Mouse (Mus musculus): ENCODE measurements around the gene B430218F22Rik. TPM values are rescaled to one million over a fixed set of nuclear protein-coding genes. Genes with fewer than 3 reads are reported as not detected.
"Not testable (repeated sequence)": the region's sequence is repeated elsewhere in the genome, so short reads cannot be mapped to it uniquely, and the experiment has no call there.

The B430218F22Rik gene
- polyA plus RNA-seq (2014; fragmentation: Nextera tagmentation; extraction: Ambion mirVana): 0.64 and 0.76 TPM in 2 replicates

- ATAC-seq (ENCODE audit: low FRiP score): peak; percentile 99
- DNase-seq (ENCODE audit: low spot score): peak; percentile 98
Measured at GRCm38 (mm10) chr13:118386511-118387447, at the start of gene B430218F22Rik, which contains the start of gene Mrps30. TSS of gene B430218F22Rik (plus strand) at chr13:118386630. TSS of gene Mrps30 (minus strand) at chr13:118387252.

GRCm38 (mm10) chr13:118350257-118350656 lies 36.2 kb upstream of the B430218F22Rik start:
- Histone ChIP-seq H3K4me1 (replicated peaks; ENCODE audit: control insufficient read depth, insufficient read depth, low read length) (no peaks in the 10 kb centered on the region), H3K4me2 (replicated peaks) (no peak overlapping the region), H3K27me3 (ENCODE audit: control insufficient read depth, insufficient read depth, low read length) (no peaks in the 10 kb centered on the region), H3K36me3 (replicated peaks; ENCODE audit: control insufficient read depth, insufficient read depth) (no peaks in the 10 kb centered on the region), H3K9ac (no peak overlapping the region), H3K27ac (no peak overlapping the region), H3K4me3 (replicated peaks; ENCODE audit: low read length) (no peak overlapping the region), H3K9me3 (ENCODE audit: control insufficient read depth, low read length) (no peaks in the 10 kb centered on the region)
- 25% methylated on average over 10 of the region's 10 CpGs for WGBS
- ATAC-seq (ENCODE audit: low FRiP score) (no peak), DNase-seq (ENCODE audit: low spot score) (peak; percentile 82)

More at GRCm38 (mm10) chr13:118386511-118387447, at the start of gene B430218F22Rik, which contains the start of gene Mrps30:
- H3K9me3 ChIP-seq (ENCODE audit: control insufficient read depth, low read length): no peaks in the 10 kb centered on the region
- H3K36me3 ChIP-seq (replicated peaks; ENCODE audit: control insufficient read depth, insufficient read depth): peaks cover 29% of the 10 kb centered on the region
- peak within 1 kb of the TSS; percentile 87 for H3K9ac ChIP-seq
- peaks cover 11% of the 10 kb centered on the region for H3K4me1 ChIP-seq (replicated peaks; ENCODE audit: control insufficient read depth, insufficient read depth, low read length)
- H3K27me3 ChIP-seq (ENCODE audit: control insufficient read depth, insufficient read depth, low read length): no peaks in the 10 kb centered on the region
- H3K4me3 ChIP-seq (replicated peaks; ENCODE audit: low read length): peak within 1 kb of the TSS; percentile 94
- under 1% methylated on average over 93 of the region's 93 CpGs for WGBS
- peak within 1 kb of the TSS; percentile 81 for H3K27ac ChIP-seq
- peak within 1 kb of the TSS; percentile 76 for H3K4me2 ChIP-seq (replicated peaks)

GRCm38 (mm10) chr13:118350870-118351269 lies 35.6 kb upstream of the B430218F22Rik start:
- no peak for ATAC-seq (ENCODE audit: low FRiP score)
- no peaks in the 10 kb centered on the region for H3K4me1 ChIP-seq (replicated peaks; ENCODE audit: control insufficient read depth, insufficient read depth, low read length)
- no peaks in the 10 kb centered on the region for H3K9me3 ChIP-seq (ENCODE audit: control insufficient read depth, low read length)
- no peaks in the 10 kb centered on the region for H3K27me3 ChIP-seq (ENCODE audit: control insufficient read depth, insufficient read depth, low read length)
- 93% methylated on average over 10 of the region's 10 CpGs for WGBS
- no peak overlapping the region for H3K9ac ChIP-seq
- H3K4me2 ChIP-seq (replicated peaks): no peak overlapping the region
- no peaks in the 10 kb centered on the region for H3K36me3 ChIP-seq (replicated peaks; ENCODE audit: control insufficient read depth, insufficient read depth)
- H3K4me3 ChIP-seq (replicated peaks; ENCODE audit: low read length): no peak overlapping the region
- H3K27ac ChIP-seq: no peak overlapping the region
- no peak for DNase-seq (ENCODE audit: low spot score)

GRCm38 (mm10) chr13:118363342-118363741 lies 23.1 kb upstream of the B430218F22Rik start:
- 87% methylated on average over 6 of the region's 6 CpGs for WGBS
- Histone ChIP-seq H3K4me1 (replicated peaks; ENCODE audit: control insufficient read depth, insufficient read depth, low read length) (no peaks in the 10 kb centered on the region), H3K9ac (no peak overlapping the region), H3K4me3 (replicated peaks; ENCODE audit: low read length) (no peak overlapping the region), H3K36me3 (replicated peaks; ENCODE audit: control insufficient read depth, insufficient read depth) (no peaks in the 10 kb centered on the region), H3K27ac (no peak overlapping the region), H3K27me3 (ENCODE audit: control insufficient read depth, insufficient read depth, low read length) (no peaks in the 10 kb centered on the region), H3K4me2 (replicated peaks) (no peak overlapping the region), H3K9me3 (ENCODE audit: control insufficient read depth, low read length) (no peaks in the 10 kb centered on the region)
- no peak for DNase-seq (ENCODE audit: low spot score)
- no peak for ATAC-seq (ENCODE audit: low FRiP score)

GRCm38 (mm10) chr13:118365774-118366173 lies 20.7 kb upstream of the B430218F22Rik start:
- no peaks in the 10 kb centered on the region for H3K27me3 ChIP-seq (ENCODE audit: control insufficient read depth, insufficient read depth, low read length)
- DNase-seq (ENCODE audit: low spot score) (no peak), ATAC-seq (ENCODE audit: low FRiP score) (no peak)
- no peaks in the 10 kb centered on the region for H3K4me1 ChIP-seq (replicated peaks; ENCODE audit: control insufficient read depth, insufficient read depth, low read length)
- no peak overlapping the region for H3K27ac ChIP-seq
- no peaks in the 10 kb centered on the region for H3K36me3 ChIP-seq (replicated peaks; ENCODE audit: control insufficient read depth, insufficient read depth)
- H3K9ac ChIP-seq: no peak overlapping the region
- no peak overlapping the region for H3K4me2 ChIP-seq (replicated peaks)
- H3K4me3 ChIP-seq (replicated peaks; ENCODE audit: low read length): no peak overlapping the region
- H3K9me3 ChIP-seq (ENCODE audit: control insufficient read depth, low read length): no peaks in the 10 kb centered on the region
- WGBS: 78% methylated on average over 1 of the region's 1 CpGs

- WGBS: 94% methylated on average over 4 of the region's 4 CpGs
- H3K4me2 ChIP-seq (replicated peaks): no peak overlapping the region
- H3K36me3 ChIP-seq (replicated peaks; ENCODE audit: control insufficient read depth, insufficient read depth): peaks cover 12% of the 10 kb centered on the region
- ATAC-seq (ENCODE audit: low FRiP score) (no peak), DNase-seq (ENCODE audit: low spot score) (no peak)
- H3K27me3 ChIP-seq (ENCODE audit: control insufficient read depth, insufficient read depth, low read length): no peaks in the 10 kb centered on the region
- no peak overlapping the region for H3K4me3 ChIP-seq (replicated peaks; ENCODE audit: low read length)
- H3K27ac ChIP-seq: no peak overlapping the region
- no peaks in the 10 kb centered on the region for H3K9me3 ChIP-seq (ENCODE audit: control insufficient read depth, low read length)
- no peak overlapping the region for H3K9ac ChIP-seq
- no peaks in the 10 kb centered on the region for H3K4me1 ChIP-seq (replicated peaks; ENCODE audit: control insufficient read depth, insufficient read depth, low read length)
Measured at GRCm38 (mm10) chr13:118372871-118373270, 13.6 kb upstream of the B430218F22Rik start.

- no peak overlapping the region for H3K4me2 ChIP-seq (replicated peaks)
- peaks cover 60% of the 10 kb centered on the region for H3K36me3 ChIP-seq (replicated peaks; ENCODE audit: control insufficient read depth, insufficient read depth)
- H3K27ac ChIP-seq: no peak overlapping the region
- 79% methylated on average over 1 of the region's 1 CpGs for WGBS
- H3K9ac ChIP-seq: no peak overlapping the region
- DNase-seq (ENCODE audit: low spot score) (peak; percentile 82), ATAC-seq (ENCODE audit: low FRiP score) (no peak)
- H3K9me3 ChIP-seq (ENCODE audit: control insufficient read depth, low read length): no peaks in the 10 kb centered on the region
- H3K4me3 ChIP-seq (replicated peaks; ENCODE audit: low read length): no peak overlapping the region
- H3K4me1 ChIP-seq (replicated peaks; ENCODE audit: control insufficient read depth, insufficient read depth, low read length): no peaks in the 10 kb centered on the region
- H3K27me3 ChIP-seq (ENCODE audit: control insufficient read depth, insufficient read depth, low read length): no peaks in the 10 kb centered on the region
Measured at GRCm38 (mm10) chr13:118379155-118379554, 7.3 kb upstream of the B430218F22Rik start.

- WGBS: 86% methylated on average over 10 of the region's 10 CpGs
- no peak overlapping the region for H3K27ac ChIP-seq
- H3K4me1 ChIP-seq (replicated peaks; ENCODE audit: control insufficient read depth, insufficient read depth, low read length): 0 out of 2 replicates have a peak, but pooled peaks cover 1% of the 10 kb centered on the region
- DNase-seq (ENCODE audit: low spot score) (no peak), ATAC-seq (ENCODE audit: low FRiP score) (no peak)
- H3K27me3 ChIP-seq (ENCODE audit: control insufficient read depth, insufficient read depth, low read length): no peaks in the 10 kb centered on the region
- no peak overlapping the region for H3K9ac ChIP-seq
- H3K9me3 ChIP-seq (ENCODE audit: control insufficient read depth, low read length): no peaks in the 10 kb centered on the region
- no peak overlapping the region for H3K4me3 ChIP-seq (replicated peaks; ENCODE audit: low read length)
- peaks cover 66% of the 10 kb centered on the region for H3K36me3 ChIP-seq (replicated peaks; ENCODE audit: control insufficient read depth, insufficient read depth)
- no peak overlapping the region for H3K4me2 ChIP-seq (replicated peaks)
Measured at GRCm38 (mm10) chr13:118380381-118380780, 6.0 kb upstream of the B430218F22Rik start.

- Histone ChIP-seq H3K36me3 (replicated peaks; ENCODE audit: control insufficient read depth, insufficient read depth) (peaks cover 23% of the 10 kb centered on the region), H3K4me1 (replicated peaks; ENCODE audit: control insufficient read depth, insufficient read depth, low read length) (peaks cover 11% of the 10 kb centered on the region), H3K4me3 (replicated peaks; ENCODE audit: low read length) (peak overlapping the region; percentile 94), H3K4me2 (replicated peaks) (peak overlapping the region; percentile 50)
- not testable (repeated sequence) for H3K9ac ChIP-seq; H3K9me3 ChIP-seq (ENCODE audit: control insufficient read depth, low read length); H3K27me3 ChIP-seq (ENCODE audit: control insufficient read depth, insufficient read depth, low read length); DNase-seq (ENCODE audit: low spot score); H3K27ac ChIP-seq
- 8% methylated on average over 10 of the region's 10 CpGs for WGBS
- ATAC-seq (ENCODE audit: low FRiP score): peak; percentile 58
Measured at GRCm38 (mm10) chr13:118387448-118387801, 995 bp downstream of the B430218F22Rik start.

All from hindbrain, embryonic 14.5 days (tissue).